Mouse (Mus musculus) embryo, embryonic 10.5 days (tissue): ENCODE measurements around the gene Zfp664.

Experiments used
- DNase-seq: peaks from one replicate; pipeline ENCODE4 v3.0.0-alpha.2; 2015; ENCODE audit warnings: low spot score

The Zfp664 gene

DNA sequence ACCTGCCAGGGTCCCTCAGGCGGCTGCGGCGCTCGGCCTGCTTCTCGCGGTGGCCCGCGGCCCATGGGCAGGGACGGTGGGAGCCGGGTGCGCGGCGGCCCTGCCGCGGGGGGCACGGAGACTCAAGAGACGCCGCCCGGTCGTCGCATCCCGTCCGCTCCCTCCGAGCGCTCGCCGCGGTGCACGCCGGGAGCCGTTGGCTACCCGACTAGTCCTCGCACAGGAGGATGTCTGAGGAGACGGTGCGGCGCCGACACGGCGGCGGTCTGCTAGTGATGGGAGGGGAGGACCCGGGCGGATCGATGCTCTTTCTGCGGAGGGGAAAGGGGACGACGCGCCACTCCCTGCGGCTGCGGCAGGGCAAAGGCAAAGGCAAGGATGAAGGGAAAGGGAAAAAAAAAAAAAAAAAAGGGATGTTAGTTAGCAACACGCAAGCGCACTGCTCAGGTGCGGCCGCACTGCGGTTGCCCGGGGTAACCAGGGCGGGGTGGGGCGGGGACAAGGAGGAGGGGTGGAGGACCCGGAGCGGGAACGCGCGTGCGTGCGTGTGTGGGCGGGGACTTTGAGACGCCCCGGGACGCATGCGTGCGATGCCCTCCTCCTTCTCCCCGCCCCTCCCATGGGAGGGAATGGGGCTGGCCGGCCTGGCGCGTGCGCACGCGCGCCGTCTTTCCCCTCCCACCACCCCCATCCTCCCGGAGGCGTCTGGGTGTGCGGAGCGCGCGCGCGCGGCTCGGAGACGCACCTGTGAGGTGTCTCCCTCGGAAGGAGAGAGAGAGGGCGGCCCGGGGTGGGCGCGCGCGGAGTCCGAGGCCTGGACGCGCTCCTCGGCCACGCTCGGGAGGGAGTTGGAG is at the start of gene Zfp664, which contains the start of gene Ccdc92:
Zfp664 (plus strand) TSS at position 679 of the 854 bp plus-strand sequence.
Ccdc92 (minus strand) TSS at position 412 of the 854 bp plus-strand sequence.
- DNase-seq, result peak; percentile 99

DNA sequence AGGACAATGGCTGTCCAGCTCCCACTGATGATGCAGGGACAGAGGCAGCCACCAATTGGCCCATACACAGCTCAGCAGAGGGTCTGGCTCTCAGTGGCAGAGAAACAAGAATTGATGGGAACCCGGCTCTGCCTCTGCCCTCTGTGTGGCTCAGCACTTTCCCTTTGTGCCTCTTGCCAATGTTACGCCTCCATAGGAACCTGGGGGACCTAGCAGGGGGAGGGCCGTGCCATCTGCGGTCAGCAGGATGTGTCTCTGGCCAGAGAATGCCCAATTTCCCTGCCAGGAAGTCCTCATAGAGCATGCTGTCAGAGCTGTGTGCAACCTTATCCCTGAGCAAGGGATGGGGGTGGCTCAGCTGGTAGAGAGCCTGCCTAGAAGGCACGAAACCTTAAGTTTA is 47.7 kb upstream of the Zfp664 start:
- DNase-seq, result no peak

DNA sequence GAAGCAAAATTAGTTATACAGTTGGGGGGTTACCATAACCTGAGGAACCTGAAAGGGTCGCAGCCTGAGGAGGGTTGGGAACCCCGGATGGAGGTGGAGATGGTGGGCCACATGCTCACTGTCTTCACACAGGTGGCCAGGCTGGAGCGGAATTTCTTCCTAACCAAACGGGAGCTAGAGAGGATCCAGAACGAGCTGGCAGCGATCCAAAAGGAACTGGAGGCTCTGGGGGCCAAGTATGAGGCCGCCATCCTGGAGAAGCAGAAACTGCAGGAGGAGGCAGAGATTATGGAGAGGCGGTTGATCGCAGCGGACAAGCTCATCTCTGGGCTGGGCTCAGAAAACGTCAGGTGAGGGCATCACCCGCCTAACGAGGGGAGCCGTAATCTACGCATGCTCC is 45.4 kb upstream of the Zfp664 start:
- no peak for DNase-seq

DNA sequence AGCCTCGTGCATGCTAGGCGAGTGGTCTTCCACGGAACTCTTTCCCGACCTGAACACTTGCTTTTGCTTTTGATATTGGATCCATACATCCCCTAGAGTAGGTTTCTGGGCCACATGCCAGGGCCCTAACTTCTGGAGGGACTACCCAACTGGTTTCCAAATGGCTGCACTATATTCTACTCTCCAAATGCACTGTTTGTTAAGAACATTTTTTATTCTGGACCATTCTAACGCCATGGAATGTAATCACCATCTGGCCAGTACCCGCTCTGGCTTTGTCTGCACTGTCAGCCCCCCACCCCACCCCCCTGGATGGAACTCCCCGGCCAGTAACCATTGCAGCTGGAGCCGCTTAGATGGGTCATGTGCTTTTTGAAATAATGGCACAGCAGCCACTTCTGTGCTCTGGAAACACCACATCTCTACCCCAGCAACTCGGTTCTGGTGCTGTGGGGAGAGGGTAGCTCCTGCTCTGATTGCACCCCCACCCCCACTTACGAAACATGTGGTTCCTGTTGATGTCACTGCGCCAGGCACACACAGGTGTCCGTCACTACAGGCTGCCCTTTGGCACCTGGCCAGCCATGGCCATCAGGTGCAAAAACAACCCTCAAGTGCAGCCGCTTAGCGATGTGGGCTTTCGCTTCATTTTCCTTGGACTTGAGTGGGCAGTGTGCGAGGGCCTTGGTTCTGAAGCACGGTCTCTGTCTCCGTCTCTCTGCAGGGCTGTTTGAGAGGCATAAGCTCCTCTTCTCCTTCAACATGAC is 40.2 kb upstream of the Zfp664 start:
- DNase-seq, result no peak

DNA sequence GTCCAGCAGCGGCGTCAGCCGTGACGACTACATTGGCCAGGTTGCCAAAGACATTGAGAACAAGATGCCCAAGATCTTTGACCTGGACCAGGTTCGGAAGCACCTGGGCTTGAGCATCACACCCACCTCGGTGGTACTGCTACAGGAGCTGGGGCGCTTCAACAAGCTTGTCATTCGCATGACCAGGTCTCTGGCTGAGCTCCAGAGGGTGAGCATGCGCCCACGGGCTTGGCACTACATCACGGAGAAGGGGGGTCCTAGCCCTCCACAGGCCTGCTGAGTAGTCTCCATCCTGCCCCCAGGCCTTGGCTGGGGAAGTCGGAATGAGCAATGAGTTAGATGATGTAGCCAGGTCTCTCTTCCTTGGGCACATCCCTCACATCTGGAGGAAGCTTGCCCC is 32.2 kb upstream of the Zfp664 start:
- no peak for DNase-seq

DNA sequence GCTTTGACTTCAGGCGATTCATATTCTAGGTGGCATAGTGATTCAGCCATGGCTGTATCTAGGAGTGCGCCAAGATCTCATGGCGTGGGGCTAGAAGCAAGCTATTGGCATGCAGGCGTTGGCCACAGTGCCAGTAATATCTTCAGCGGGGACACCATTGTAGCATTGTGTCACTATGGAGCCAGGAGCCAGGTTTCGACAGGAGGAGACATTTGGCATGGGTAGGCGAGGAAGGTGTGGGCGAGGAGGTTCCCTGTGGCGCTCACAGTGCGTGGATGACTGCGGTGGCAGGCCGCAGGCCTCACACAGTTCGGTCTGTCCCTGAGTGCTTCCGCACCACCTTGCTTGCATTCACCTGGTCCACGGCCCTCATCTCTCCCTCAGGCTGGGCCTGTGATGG is 27.3 kb upstream of the Zfp664 start:
- DNase-seq, result no peak

DNA sequence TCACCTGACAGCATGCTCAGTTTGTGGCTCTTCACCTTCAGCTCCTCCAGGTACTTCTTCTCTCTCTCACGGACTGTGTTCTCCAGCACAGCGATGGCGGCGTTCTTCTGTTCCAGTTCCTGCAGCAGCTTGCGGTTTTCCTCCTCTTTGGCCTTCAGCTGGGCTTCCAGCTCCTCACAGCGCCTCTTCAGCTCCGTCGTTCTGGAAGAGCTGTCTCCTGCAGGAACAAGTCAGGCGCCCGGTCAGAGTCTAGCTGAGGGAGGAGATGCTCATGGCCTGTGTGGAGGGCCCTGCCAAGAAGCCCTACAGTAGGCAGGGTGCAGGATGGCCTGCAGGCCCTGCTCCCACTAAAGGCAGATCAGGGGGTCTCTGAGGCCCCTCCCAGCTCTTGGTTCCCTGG is 26.4 kb upstream of the Zfp664 start:
- DNase-seq, result no peak

DNA sequence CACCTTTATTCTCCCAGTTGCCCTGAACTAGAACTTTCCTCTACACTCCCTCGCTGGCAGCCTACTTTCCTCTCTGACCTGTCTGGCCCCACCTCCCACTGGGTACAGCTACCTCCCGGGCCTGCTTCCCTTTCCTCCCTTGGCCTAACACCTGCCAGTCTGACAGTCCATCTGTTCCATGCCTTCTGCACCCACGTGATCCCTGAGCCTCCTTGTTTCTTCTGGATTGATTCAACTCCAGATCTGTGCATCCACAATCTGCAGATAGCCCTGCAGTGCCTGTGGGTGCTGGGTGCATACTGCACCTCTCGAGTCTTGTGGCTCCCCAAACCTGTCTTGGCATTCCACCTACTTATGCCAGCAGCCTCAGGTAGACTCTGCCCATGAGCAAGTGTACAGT is 25.9 kb upstream of the Zfp664 start:
- DNase-seq, result no peak

DNA sequence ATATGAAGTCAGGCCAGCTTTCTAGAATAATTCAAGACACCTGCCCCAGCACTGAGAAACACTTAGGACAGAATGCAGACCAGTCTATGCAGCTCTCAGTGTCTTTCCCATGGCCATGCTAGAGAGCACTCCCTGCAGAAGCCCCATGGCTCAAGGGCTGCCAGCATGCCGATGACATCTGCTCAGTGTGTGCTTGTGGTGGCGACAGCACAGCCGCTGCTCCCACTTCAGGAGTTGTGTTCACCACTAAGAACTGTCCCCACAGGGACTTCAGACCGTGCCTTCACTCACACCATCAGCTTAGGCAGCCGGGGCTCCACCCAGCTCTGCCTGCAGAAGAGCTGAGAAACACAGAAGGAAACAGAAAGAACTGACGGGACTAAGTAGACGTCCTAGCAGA is 22.3 kb upstream of the Zfp664 start:
- DNase-seq, result no peak

DNA sequence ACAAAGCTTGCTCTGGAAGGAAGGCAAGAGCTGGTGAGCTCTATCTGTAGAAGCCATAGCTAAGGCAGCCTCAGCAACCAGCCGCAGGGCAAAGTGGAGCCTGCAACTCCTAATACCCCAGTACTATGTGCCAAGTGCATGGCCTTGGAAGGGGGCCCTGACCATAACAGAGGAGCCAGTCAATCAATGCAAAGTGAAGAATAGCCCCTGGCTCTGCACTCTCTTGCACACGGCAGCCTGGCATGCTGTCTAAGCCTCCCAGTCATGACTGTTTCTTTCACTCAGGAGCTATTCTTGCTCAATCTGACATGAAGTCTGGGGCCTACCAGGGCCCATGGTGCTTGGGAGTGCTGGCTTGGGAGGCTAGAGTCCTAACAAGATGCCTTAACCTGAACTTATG is 21.8 kb upstream of the Zfp664 start:
- no peak for DNase-seq

DNA sequence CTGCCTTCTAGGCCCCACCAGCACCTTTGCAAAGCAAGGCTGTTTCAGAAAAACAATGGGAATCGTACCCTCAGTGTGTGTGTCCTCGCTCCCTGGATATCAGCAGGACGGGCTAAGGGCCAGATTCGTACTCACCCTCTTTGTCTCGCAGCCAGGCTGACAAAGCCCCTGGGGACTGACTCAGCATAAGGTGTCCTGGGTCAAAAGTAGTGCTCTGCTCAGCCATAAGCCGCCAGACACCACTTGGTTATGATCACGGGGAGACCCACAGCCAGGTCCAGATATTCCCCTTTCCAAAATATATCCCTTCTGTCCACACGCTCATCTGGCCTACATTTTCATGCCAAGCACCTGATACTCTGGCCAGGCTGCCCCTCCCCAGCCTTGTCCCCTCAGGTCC is 19.1 kb upstream of the Zfp664 start:
- DNase-seq, result no peak

DNA sequence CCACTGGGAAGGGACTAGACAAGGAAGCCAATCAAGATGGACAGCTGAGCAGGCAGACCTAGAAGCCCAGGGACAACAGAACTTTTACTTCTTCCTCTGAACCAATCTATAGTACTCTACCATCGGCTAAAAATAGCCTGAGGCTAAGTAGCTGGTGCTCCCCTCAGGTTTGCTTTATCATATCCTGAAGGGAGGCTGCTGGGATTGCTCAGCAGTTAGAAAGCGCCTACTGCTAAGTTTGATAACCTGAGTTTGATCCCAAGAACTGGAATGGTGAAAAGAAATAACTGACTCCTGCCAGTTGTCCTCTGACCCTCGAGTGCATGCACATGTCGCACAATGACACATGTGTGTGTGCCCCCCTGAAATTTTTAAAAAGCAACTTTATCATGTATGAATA is 17.6 kb upstream of the Zfp664 start:
- no peak for DNase-seq

DNA sequence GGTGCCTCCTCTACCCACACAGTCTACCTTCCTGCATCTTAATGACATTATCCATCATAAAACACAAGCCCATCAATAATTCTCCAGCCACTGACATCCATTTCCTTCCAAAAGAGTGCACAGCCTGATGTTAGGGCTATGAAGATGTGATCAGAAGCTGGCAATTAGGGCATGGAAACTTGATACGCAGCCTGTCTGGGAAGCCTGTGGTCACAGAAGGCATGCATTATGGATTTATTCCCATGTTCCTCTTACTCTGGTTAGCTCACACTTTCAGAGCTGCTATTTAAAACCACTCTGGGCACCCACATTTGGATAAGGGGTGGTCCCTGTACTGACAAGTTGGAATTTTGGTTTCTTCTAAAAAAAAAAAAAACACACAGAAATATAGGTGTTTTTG is 15.5 kb upstream of the Zfp664 start:
- peak; percentile 18 for DNase-seq

DNA sequence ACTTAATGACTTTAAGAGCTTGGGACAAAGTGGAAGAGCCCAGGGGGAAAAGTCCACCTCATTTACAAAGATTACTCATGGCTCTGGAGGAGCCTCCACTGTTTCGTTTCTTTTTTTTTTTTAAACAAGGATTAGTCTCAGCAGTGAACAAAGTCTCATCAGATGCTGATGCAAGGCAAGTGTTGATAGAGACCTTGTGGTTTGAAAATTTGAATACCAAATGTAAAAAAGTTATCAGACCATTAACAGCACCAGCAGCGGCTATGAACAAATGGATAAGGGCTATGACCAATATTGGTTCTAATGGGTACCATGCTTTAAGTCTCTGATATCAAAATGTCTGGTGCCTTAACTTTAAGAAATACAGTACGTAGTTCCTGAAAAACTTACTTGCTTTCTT is 13.5 kb upstream of the Zfp664 start:
- no peak for DNase-seq

DNA sequence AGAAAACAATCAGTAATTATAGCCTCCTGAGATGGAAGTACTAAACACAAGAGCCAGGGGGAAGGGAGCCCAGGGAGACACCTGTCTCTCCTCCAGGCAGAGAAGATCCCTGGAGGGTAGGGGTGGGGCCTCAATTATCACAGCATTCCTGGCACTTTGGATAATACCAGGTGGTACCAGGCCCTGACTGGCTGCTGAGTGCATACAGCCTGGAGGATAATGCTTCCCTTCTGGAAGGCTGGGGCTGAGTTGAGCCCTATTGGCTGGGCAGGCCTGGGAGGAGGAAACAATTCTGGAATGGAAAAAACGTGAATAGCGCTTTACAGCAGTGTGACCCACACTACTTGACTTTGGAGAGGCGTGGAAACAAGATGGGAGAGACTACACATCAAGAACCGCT is 10.9 kb upstream of the Zfp664 start:
- no peak for DNase-seq

DNA sequence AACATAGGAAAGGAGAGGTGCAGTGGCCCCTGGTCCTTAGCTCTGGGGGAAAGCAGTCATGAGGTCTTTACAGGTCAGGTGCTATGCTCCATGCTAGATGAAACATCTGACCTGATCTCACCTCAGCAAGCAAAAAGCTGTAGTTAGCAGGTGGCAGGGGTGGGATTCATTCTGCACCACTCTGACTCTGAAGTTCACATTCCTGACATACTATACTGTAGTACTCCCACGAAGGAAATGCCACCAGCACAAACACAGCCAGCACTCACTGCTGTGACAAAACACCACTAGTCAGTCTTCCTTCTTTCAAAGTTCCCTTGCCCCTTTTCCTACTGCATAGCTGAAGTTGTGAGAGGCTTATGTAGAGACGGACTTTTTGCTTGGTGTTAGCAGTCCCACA is 10.2 kb upstream of the Zfp664 start:
- no peak for DNase-seq

DNA sequence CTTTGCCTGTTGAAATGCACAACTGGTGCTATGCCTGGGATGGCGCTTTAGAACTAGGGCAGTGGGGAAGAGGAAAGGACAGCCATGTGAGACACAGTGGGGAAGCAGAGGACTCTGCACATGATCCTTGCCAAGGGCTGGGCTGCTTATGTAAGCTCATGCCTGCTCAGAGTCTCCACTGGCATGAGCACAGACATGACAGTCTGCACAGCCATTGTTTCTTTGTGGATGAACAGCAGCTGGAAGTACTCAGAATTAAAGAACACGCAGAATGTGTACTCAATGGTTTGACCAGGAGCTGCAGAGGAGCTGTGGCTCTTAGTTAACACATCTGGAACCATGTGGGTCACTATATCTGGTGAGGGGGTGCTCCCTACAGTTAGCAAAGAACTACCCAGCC is 9.4 kb upstream of the Zfp664 start:
- DNase-seq, result no peak

DNA sequence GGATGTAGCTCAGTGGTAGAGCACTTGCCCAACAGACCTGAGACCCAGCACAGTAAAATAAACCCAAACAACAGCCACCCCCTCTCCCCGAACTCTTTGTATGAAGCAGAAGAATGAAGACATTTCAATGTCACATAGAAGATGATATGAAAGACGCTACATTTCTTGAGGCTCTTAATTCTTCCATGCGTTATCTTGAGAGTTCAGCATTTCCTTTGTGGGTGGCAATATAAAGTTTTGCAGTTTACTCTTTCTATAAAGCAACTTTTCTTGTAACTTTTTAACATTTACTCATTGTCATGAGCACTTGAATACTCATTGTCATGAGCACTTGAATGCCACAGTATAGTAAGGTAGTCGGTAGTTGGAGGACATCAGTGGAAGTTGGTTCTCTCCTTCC is 8.3 kb upstream of the Zfp664 start:
- no peak for DNase-seq

DNA sequence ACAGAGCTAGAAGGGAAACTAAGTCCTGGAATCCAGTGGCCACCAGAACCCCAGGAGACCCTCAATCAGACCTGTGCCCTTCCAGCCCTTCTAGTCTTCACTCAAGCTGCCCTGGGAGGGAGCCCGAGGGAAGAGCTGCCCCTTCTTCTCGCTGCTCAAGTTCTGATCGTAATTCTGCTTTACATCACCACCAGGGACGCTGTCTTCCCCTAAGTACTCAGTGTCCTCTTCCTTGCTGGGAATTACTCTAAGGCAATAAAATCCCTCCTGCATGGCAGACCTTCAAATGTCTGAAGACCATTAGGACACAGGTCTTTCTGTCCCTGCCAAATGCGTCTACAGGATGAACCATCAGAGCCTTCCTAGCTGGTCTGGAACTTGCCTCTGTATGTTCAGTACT is 2.5 kb upstream of the Zfp664 start:
- peak; percentile 63 for DNase-seq

DNA sequence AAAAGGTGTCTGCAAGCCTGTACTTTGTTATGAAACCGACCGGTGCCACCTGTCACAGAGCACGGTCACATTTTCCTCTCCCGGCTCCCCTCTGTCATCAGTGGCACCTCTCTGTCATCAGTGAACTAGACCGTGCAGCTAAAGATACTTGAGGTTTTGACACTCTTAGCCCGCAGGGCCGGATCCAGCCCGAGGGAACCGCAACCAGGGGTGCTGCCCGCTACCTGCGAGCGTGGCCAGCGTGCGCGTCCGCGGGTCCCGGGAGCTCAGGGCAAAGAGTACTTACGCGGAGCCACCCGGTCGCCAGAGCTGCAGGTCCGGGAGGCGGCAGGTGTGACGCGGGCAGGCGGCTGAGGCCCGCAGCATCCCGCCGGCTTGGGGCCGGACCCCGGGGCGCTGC is 1.0 kb upstream of the Zfp664 start:
- peak; percentile 34 for DNase-seq

DNA sequence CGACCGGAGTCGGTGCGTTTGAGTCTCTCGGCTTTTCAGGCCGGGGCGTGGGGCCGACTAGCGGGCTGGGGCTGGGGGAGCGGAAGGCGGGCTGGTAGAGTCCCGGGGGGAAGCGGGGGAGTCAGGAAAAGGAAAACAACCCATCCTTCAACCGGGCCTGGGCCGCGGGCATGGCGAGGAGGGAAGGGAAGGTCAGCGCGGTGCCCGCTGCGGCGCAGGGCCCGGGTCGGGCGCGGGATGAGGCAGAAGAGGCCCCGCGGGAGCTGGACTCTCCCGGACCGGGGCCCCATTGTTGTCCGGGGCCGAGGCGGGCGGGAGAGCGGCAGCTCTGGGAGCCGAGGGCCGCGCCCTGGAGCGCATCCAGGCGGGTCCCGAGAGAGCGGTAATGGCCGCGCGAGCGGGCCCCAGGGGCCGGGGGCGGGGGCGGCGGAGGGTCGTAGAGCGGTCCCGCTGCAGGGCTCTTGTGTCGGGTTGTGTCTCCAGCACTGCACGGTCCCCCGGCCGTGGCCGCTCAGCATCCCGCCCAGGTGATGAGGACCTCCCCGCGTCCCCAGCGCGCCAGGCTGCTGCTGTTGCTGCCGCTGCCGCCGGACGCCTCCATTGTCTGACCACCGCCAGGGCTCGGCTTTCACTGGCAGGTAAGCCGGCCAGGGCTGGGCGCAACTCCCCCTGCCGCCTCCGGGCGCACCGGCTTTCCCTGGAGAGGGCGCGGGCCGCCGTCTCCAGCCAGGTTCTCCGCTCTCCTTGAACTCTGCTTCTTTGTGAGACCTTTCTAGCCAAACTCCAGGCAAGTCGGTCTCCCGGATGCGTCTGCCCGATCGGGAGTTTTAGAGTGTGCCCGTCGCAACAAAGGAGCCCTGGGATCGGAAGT is 615 bp downstream of the Zfp664 start:
- peak; percentile 55 for DNase-seq

DNA sequence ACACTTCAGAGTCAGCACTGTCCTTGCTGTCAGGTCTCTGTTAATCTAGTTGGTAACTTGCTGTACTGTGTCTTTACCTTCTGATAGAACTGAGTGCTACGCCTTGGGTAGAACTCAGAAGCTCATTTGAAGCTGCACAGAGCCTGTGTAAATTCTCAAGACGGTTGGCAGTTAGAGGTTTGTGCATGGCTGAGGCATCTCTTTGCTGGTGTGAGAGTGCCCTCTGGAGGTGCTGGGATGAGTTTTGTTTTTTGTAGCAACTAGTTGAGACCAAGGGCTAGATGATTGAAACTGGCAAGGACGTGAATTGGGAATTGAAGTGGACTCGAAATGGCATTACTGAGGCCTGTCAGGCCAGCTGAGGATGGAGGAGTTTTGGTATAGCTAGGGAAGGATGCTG is 6.5 kb downstream of the Zfp664 start:
- DNase-seq, result peak; percentile 70
